Mouse (Mus musculus) CH12.LX (cell line): ENCODE results near the gene Pip5k1c.

Experiments used
- MEF2A ChIP-seq: IDR thresholded peaks from 2 replicates; pipeline ENCODE4 v1.6.1; 2014; ENCODE audit warnings: low read depth, mild to moderate bottlenecking, inconsistent platforms, low read length, improper control_type of control experiment, borderline replicate concordance
- RCOR1 ChIP-seq: conservative IDR thresholded peaks from 2 replicates; pipeline ENCODE4 v1.6.1; 2012; ENCODE audit warnings: low read depth, mild to moderate bottlenecking, inconsistent platforms, low read length, improper control_type of control experiment
- UBTF ChIP-seq: IDR thresholded peaks from 2 replicates; pipeline ENCODE4 v1.6.1; 2012; ENCODE audit warnings: low read depth, mild to moderate bottlenecking, inconsistent platforms, low read length, improper control_type of control experiment, moderate library complexity

GRCm38 (mm10) chr10:81322444-81322843, 29.7 kb downstream of the Pip5k1c start:
- TF ChIP-seq MEF2A: no peak
- no peak for TF ChIP-seq UBTF
- TF ChIP-seq RCOR1: no peak
